Mouse (Mus musculus): ENCODE measurements at regions not wholly inside any gene's neighbourhood (a gene's known extent, or its start where the extent isn't known, plus 50 kb on each side); places are given as distances from the start of the nearest gene placed in this dataset.

DNA sequence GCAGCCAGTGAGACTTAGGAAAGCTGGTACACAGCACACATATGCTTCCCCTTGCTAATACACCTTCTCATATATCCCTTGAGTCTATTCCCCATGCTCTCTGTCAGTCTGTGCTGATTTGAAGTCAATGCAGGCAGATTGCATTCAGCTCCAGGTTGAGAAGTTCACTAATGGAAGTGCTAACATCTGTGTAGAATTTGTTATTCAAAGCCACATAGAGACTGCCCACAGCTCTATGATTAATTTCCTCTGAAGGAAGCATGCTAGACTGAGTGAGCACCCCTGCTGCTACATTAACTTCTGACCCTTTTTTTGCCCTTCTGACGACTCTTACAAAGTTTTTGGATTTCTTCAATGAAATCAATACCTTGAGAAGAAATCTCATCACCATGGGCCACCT lies 486.0 kb upstream of the Dmac1 start:
- DNase-seq (ENCODE audit: low read depth, low spot score): no peak
- WGBS: 45% methylated on average over 1 of the region's 1 CpGs

DNA sequence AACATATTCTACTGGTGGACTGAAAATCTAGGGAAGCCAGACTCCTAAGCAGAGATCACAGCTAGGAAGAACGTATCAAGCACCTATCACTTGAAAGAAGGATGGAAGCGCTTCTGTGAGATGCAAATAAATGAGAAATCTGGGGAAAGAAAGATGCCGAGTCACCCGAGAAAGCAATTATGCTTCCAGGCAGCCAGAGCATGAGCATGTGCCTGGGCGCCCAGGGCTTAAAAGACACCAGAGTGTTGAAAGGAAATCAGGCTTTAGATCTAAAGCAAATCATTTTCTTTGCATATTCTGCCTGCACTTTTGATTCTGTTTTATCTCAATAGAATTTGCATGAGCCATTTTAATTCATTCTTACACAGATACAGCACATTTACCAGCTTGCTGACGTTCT lies 466.5 kb upstream of the Dmac1 start:
- 66% methylated on average over 6 of the region's 6 CpGs for WGBS
- DNase-seq (ENCODE audit: low read depth, low spot score): no peak

DNA sequence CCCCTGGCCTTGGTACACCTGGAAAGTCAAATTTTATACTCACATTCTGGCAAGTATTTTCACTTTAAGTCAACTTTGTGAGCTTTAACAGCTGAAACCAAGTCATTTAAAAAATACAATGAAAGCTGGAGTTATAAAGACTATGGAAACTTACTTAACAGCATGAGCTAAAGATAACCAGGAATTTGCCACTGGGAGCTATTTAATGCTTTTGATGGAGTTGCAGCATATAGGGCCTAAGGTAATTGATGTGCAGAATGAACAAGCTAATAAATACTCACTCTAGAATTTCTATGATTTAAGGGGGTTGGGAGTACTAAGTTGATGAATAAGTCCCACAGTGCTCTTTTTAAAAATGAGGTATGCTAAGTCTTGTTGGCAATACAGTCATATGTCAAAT lies 463.5 kb upstream of the Dmac1 start:
- DNase-seq (ENCODE audit: low read depth, low spot score): no peak

DNA sequence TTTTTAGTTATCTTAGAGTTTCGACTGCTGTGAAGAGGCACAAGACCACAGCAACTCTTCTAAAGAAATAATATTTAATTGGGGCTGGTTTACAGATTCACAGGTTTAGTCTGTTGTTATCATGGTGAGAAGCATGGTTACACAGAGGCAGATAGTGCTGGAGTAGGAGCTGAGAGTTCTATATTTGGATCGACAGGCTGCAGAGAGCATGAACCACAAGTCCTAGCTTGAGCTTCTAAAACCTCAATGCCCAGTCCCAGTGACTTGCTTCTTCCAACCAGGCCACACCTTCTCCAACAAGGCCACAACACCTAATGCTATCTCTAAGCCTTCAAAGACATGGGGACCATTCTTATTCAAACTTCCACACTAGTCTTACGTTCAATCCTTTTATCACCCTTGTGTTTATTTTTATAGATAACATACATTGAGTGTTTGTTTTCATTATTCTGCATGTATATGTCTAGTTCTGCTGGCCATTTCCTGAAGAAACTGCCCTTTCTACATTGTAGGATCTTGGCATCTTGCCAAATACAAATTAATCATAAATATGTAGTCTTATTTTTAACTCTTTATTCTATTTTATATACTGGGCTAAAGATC lies 452.8 kb upstream of the Dmac1 start:
- DNase-seq (ENCODE audit: low read depth, low spot score): no peak
- 72% methylated on average over 3 of the region's 3 CpGs for WGBS

DNA sequence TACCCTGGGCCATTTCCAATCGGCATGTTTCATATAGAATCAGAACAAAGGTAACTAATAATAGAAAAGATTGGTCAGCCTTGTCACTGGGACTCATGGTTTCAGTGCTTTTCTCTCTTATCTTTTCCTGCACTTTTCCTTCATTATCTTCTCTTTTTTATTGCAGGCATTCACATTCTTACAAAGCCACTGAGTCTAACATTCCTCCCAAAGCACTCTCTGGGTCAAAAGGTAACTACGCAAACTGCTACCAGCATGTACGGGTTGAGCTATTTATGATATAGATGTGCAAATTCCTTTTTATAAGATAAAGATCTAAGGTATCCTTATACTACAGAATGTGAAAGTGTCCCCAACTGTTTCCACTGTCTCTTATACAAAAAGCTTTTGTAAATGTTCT lies 436.5 kb upstream of the Dmac1 start:
- no peak for DNase-seq (ENCODE audit: low read depth, low spot score)
- WGBS: 78% methylated on average over 3 of the region's 3 CpGs

DNA sequence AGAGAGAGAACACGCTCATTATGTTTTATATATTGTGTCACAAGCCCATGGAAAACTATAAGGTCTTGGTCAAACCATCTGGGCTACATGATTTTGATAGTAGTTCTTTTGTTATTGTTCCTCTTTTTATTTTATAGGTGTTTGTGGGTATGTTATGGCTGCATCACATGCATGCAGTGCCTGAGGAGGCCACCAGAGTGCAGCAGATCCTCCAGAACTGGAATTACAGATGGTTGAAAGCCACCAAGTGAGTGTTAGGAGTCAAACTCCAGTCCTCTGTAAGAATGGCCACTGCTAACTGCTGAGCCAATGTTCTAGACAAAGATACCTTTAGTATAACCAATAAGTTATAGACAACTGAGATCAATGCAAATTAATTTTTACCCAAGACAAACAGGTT lies 435.9 kb upstream of the Dmac1 start:
- no peak for DNase-seq (ENCODE audit: low read depth, low spot score)
- WGBS: 81% methylated on average over 1 of the region's 1 CpGs

DNA sequence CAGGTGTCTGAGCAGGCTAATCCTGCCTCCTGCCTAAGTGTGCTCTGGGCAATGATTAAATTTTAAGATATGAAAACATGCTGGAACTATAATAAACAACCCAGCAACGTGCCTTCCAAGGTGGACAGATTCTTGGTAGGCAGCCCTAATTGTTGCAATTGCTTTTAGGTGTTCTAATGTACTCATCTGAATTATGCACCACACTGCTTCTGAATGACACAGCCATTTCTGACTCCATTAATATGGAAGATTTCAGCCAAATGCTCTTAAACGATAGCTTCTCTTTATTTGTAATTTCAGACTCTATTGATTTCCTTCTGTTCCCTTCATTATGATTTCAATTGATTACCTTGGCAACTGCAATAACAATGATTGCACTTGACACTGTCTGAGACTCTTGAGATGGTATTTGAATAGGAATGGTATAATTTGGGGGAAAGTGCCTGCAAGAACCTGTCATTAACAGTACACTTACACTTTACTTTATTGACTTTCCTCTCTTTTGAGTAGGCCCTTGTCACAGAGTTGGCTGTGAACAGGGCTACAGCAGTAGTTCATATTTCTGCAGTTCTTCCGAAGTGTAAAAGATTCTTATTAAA lies 422.8 kb upstream of the Dmac1 start:
- no peak for DNase-seq (ENCODE audit: low read depth, low spot score)
- WGBS: 48% methylated on average over 3 of the region's 3 CpGs

DNA sequence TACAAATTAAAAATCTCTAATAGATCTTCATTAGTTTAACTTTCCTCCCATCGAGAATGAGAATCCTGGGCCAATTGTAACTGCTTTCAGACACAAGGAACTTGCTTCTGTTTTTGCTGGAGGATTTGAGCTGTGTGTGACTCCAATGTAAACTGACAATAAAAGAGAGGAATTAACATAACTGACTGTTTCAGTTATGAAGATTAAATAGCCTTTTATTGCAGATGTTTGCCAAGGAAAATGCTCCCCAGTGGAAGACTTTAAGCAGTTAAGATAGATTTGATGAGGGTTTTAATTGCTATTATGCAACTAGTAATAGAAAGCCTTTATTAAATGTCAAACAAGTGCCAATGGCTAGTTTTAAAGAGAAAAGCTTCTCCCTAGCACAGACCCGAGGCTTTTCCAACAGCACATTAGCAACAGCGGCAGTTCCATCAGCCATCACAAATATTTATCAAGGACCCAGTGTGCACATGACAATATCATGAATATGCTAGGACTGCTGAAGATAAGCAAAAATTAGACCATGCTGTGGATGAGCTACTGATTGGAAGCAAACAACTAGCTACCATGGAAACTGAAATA lies 398.6 kb upstream of the Dmac1 start:
- WGBS: 13% methylated on average over 3 of the region's 3 CpGs
- DNase-seq (ENCODE audit: low read depth, low spot score): no peak

DNA sequence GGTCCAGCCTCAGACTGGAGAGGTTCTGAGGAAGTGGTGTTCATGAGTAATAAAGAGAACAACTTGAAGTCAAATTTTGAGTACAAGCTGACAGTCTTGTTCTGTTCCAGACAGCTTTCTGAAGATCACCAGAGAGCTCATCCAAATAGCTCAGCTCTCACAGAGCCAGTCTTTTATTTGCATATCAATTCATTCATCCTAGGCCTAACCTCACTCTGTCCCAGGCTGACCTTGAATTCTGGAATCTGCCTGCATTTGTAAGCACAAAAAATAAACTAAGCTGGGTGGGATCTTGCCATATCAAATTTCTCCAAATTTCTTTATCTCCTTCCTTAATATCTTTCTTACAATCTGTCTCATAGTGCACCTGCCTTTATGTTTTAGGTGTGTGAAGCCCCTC lies 362.9 kb upstream of the Dmac1 start:
- DNase-seq (ENCODE audit: low read depth, low spot score): no peak

DNA sequence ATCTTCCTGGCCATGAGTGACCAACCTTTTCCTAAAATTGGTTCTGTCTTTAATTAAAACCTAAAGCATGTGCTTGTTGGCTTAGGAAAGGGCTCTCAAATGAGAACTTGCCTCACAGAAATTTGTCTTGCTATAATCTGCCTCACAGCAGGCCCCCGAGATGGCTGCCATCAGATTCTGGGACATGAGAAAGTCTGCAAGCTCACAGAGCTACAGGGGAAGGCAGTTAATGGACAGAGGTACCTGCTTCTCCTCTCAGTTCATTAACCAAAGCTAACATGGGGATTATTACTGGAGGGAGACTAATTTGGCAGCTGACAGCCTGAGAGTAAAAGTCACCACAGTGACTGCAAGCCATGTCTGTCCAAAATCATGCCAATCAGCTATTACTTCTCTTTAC lies 358.5 kb upstream of the Dmac1 start:
- DNase-seq (ENCODE audit: low read depth, low spot score): no peak
- 81% methylated on average over 1 of the region's 1 CpGs for WGBS

DNA sequence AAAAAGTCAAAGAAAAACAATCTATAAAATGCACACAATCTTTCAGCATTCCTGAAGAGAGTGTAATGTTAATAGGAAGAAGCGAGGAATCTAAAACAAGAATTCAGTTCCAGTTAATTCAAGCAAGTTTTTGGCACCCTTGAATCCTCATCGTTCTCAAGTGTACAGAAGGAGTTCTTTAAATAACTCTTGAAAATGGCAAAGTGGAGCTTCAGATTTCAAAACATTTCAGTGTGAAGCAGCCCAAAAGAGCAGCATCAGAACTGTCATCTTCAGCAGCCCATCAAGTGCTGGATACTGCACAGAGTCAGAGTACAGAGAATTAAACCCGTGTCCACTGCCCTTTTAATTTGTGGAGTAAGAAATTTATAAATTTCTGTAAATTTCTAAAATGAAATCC lies 311.8 kb upstream of the Dmac1 start:
- no peak for DNase-seq (ENCODE audit: low read depth, low spot score)
- WGBS: 77% methylated on average over 3 of the region's 3 CpGs

DNA sequence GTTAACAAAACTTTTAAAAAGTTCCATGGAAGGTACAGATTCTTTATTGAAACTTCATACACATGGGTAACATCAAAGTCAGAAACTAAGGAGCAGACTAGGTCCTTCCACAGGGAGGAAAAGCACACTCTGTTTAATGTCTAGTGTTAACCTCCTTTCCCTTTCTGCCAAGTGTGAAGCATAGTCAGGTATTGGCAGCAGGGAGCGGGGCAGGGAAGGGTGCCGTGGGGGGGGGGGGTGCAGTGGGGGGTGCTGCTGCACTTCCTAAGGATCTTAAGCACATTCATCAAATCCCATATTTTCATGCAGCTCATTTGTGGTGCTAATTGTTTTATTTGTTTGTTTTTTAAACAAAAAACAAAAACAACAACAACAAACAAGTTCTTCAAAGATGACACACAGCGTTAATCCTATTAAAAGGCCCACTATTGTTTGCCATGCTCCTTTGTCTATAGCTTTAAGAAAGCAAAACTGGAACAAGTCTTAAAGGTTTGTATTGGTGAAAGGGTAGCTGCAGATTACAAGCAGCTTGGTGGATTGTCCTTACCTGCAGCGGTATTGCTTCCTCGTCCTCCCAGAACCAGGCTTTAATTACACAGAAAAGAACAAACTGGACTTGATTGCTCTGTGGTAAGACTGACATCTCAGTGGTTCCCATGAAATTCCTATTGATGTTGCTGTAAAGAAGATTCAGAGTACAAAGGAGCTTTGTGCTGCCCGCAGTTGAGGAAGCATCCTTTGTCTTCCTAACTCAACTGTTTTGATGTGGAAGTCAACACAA lies 310.2 kb upstream of the Dmac1 start:
- WGBS: 64% methylated on average over 6 of the region's 6 CpGs
- no peak for DNase-seq (ENCODE audit: low read depth, low spot score)

DNA sequence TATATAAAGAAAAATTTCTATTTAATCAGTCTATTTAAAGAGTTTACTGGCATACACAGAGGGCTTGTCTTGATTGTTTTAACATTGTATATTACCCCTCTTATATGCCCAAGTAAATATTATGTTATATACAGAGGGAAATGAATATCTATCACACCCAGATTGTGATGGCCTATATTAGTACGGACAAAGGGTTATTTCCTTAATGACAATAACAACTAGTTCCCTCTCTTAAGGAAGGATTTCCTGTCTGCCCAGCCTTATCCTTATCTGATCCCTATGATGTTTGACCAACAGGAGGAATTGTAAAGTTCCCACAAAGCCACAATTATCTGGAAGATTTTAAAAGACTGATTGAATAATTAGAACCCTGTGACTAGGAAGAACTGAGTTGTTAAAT lies 301.8 kb upstream of the Dmac1 start:
- DNase-seq (ENCODE audit: low read depth, low spot score): no peak
- WGBS: 35% methylated on average over 1 of the region's 1 CpGs

DNA sequence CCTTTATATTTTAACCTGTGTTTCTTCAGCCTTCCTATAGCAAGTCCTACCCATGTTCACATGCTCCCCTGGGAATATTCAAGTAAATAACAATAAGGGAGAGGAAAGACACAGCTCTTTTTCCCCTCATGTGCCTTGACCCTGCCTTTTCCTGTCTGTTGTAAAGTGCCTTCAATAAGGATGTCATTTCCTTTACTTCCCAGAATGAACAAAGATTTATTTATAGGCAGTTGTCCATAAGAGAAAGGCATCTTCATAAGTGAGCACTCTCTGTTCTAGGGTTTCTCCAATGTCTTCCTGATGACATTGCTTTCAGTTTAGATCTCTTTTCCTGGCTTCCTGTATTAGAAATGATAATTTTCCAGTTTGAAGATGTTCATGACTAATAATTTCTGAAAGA lies 294.5 kb upstream of the Dmac1 start:
- DNase-seq (ENCODE audit: low read depth, low spot score): no peak

DNA sequence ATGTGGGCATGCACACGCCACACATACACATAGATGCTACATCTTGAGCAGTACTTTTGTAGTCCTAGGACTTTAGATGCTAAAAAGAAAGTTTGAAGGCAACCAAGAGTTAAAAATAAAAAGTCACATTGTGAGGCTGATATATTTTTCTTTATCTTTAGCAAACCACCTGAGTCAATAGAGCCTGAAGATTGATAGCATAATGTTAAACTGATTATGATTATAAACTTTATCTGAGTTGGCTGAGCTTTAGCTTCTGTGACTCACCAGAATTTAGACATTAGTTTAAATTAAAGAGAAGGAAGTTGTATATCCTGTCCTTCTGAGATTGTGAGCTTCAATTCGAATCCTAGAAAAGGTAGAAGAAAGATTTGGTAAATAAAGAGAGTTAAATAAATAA lies 289.5 kb upstream of the Dmac1 start:
- DNase-seq (ENCODE audit: low read depth, low spot score): no peak
- 40% methylated on average over 2 of the region's 2 CpGs for WGBS

DNA sequence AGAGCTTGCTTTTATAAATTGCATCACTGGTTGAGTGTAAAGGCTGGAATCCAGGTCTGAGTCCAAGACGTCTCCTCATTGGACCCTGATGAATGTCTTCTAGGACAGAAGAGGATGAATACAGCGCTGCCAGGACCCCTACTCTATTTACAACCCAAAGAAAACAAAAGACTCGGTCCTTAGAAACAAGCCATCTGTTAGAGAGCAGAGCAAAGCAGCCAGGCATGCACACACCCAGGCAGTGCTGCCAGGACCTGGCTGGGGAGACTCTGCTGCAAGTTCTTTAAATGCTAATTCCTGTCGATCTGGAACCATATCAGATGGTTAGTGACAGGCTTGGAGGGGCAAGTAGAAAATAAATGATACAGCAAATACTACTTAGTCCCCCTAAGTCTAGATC lies 284.4 kb upstream of the Dmac1 start:
- WGBS: 51% methylated on average over 4 of the region's 4 CpGs
- no peak for DNase-seq (ENCODE audit: low read depth, low spot score)

DNA sequence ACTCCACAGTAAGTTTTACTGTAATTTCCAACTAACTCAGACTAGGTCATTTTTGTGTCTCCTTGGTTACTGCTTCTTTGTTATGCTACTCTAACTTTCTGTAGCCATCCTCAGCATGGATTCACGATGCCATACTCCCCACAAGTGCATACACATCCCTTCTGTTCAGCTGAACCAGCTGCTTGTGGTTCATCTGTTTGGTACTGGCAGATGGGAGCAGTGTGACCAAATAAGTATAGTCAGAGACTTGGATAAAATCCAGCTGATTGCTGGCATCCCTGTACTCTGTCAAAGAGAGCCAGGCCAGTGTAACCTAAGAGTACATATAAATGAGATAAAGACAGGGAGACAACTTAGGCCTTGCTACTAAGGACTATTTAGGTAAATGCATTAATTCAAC lies 283.7 kb upstream of the Dmac1 start:
- no peak for DNase-seq (ENCODE audit: low read depth, low spot score)
- WGBS: 23% methylated on average over 1 of the region's 1 CpGs

DNA sequence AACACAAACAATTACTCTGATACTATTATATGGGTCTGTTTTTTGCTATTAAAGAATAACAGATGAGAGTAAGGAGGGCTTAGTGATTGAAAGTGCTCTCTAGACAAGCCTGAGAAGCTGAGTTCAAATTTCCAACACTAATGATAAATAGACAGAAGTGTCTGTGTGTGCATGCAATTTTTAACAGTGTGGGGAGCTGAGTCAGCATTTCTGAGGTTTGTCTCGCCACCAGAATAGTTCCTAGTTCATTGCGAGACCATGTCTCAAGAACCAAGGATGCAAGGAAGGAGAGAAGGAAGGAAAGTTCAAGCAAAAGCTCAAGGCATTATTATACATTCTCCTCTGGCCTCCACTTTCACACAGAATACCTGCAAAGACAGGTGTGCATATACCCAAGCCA lies 259.7 kb upstream of the Dmac1 start:
- DNase-seq (ENCODE audit: low read depth, low spot score): no peak
- WGBS: 87% methylated on average over 2 of the region's 2 CpGs

DNA sequence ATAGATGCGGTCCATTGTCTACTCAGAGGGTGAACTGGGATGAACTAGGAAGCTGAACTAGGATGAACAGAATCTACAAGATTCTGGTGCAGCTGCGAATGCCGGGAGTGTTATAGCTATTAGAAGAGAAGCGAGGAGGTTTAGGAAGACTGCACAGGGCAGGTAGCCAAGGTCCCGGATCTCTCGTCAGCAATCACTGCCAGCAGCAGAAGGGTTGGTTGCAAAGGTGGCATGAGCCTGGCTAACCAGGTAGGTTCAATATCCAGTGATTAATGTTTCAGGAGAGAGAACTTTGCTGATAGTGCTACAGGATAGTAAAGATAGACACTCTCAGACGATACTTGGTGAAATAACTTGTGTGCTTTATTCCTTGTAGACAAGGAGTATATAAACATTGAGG lies 257.0 kb upstream of the Dmac1 start:
- DNase-seq (ENCODE audit: low read depth, low spot score): no peak
- WGBS: 91% methylated on average over 7 of the region's 7 CpGs

DNA sequence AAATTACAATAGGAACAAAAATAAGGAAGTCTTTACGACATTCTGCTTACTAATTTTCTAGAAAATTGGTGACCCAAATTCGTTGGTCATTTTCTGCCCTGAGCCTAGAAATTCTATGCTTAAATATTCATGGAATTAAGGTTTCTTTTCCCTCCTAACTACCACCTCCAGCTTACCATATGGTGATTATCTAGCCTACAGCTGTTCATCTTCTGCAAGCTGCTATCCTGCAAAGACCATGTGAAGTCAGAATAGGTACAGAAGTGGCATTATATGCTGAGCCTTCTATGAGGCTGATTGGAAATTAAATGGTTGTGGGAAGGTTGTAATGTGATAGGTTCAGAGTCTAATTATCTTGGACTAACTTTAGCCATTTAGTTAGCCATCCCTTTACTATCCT lies 251.5 kb upstream of the Dmac1 start:
- 75% methylated on average over 2 of the region's 2 CpGs for WGBS
- no peak for DNase-seq (ENCODE audit: low read depth, low spot score)

DNA sequence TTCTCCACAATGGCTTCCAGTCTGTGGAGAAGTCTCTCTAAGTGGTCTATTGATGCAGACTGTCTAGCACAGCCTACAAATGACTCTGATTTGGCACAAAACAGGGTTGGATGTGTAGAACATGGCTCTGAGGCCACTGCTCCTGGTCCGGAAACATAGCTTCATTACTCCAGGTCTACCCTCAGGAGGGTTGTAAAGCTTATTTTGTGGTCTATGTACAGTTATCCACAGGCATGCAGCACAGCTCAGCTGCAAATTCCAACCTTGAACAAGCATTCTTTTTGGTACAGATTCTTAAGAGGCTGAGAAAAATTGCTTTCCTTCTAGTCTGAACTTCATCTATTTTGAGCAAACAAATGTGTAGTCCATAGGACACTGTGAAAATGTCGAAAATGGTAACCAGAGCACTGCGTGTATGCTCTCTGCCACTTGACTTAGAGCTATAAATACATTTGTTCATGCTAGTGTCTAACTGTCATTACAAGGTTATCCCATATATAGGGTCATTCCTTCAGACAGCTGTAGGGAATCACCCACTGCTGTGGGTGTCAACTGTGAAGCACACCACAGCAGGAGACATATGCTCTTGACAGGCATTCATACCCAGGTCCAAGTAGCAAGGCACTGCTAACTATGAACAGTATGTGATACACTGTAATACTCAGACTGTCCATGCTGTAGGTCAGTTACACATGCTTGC lies 239.5 kb upstream of the Dmac1 start:
- no peak for DNase-seq (ENCODE audit: low read depth, low spot score)
- 78% methylated on average over 3 of the region's 3 CpGs for WGBS
